Mouse (Mus musculus) intestine, embryonic 15.5 days (tissue): ENCODE results near the gene Sirt7. TPM values are rescaled to one million over a fixed set of nuclear protein-coding genes. Genes with fewer than 3 reads are reported as not detected.
"Not testable (repeated sequence)": the region's sequence is repeated elsewhere in the genome, so short reads cannot be mapped to it uniquely, and the experiment has no call there.

ENCODE experiments used
- ATAC-seq: fragments of 200-750 bp; cut with Nextera tagmentation; 2 replicates; pipeline ENCODE4 v1.8.0; 2017; ENCODE audit warnings: moderate TSS enrichment, moderate library complexity
- H3K27ac ChIP-seq: fragments of 300-500 bp; sonication (generic); 2 replicates; pipeline ENCODE4 v1.5.1; 2015; ENCODE audit warnings: mild to moderate bottlenecking, inconsistent platforms
- H3K27me3 ChIP-seq: fragments of 300-500 bp; sonication (generic); replicated peaks from 2 replicates; pipeline ENCODE4 v1.6.1; 2015; ENCODE audit warnings: inconsistent platforms
- H3K36me3 ChIP-seq: fragments of 300-500 bp; sonication (generic); 2 replicates; pipeline ENCODE4 v1.6.1; 2015; ENCODE audit warnings: inconsistent platforms
- H3K4me1 ChIP-seq: fragments of 300-500 bp; sonication (generic); replicated peaks from 2 replicates; pipeline ENCODE4 v1.6.1; 2015; ENCODE audit warnings: inconsistent platforms
- H3K4me2 ChIP-seq: fragments of 300-500 bp; sonication (generic); replicated peaks from 2 replicates; pipeline ENCODE4 v1.6.1; 2015; ENCODE audit warnings: mild to moderate bottlenecking, inconsistent platforms
- H3K4me3 ChIP-seq: fragments of 300-500 bp; sonication (generic); replicated peaks from 2 replicates; pipeline ENCODE4 v1.5.1; 2015; ENCODE audit warnings: inconsistent platforms
- H3K9ac ChIP-seq: fragments of 300-500 bp; sonication (generic); 2 replicates; pipeline ENCODE4 v1.6.1; 2015; ENCODE audit warnings: inconsistent platforms
- H3K9me3 ChIP-seq: fragments of 300-500 bp; sonication (generic); 2 replicates; pipeline ENCODE4 v1.6.1; 2016; ENCODE audit warnings: inconsistent platforms
- WGBS: fragments of 180-500 bp; shearing (Covaris S2); methylation state at CpG from one replicate; pipeline ENCODE4 v1.1.7; 2015; 5-methylcytosine and 5-hydroxymethylcytosine counted together
- polyA plus RNA-seq: library from polyadenylated mRNA; unstranded; fragments of >200 nt; fragmentation: Nextera tagmentation; extraction: Ambion mirVana; gene quantifications from 2 replicates; pipeline ENCODE4 v1.2.1, GENCODE M21; 2015

Gene Sirt7
- polyA plus RNA-seq, 1 experiment from 2014 or later = 40.1 TPM

GRCm38 (mm10) chr11:120583937-120584336 lies 41.1 kb downstream of the Sirt7 start:
- WGBS = 100% methylated on average over 1 of the region's 1 CpGs
- H3K36me3 ChIP-seq = peaks cover 24% of the 10 kb centered on the region
- H3K9ac ChIP-seq = no peak overlapping the region
- H3K4me3 ChIP-seq = no peak overlapping the region
- no peaks in the 10 kb centered on the region for H3K9me3 ChIP-seq
- peaks cover 15% of the 10 kb centered on the region for H3K4me1 ChIP-seq
- no peak for ATAC-seq
- no peak overlapping the region for H3K27ac ChIP-seq
- no peaks in the 10 kb centered on the region for H3K27me3 ChIP-seq
- no peak overlapping the region for H3K4me2 ChIP-seq

DNA sequence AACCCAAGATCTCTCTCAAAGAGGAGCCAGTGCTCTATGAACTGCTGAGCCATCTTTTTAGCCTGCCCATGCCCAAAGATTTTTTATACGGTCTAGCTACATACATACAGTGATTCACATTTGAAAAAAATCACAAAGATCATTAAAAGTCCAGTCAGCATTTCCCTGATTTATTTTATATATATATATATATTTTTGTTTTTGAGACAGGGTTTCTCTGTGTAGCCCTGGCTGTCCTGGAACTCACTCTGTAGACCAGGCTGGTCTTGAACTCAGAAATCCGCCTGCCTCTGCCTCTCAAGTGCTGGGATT lies 42.1 kb downstream of the Sirt7 start:
- not testable (repeated sequence) for H3K27me3 ChIP-seq, H3K4me2 ChIP-seq, H3K4me3 ChIP-seq, H3K27ac ChIP-seq, ATAC-seq, H3K9ac ChIP-seq, H3K9me3 ChIP-seq
- Histone ChIP-seq H3K36me3 (peaks cover 28% of the 10 kb centered on the region), H3K4me1 (peaks cover 25% of the 10 kb centered on the region)
- 96% methylated on average over 2 of the region's 2 CpGs for WGBS

- Histone ChIP-seq H3K4me2 (peak overlapping the region; percentile 93), H3K36me3 (peaks cover 30% of the 10 kb centered on the region)
Measured at GRCm38 (mm10) chr11:120582268-120582981, 42.6 kb downstream of the Sirt7 start.

DNA sequence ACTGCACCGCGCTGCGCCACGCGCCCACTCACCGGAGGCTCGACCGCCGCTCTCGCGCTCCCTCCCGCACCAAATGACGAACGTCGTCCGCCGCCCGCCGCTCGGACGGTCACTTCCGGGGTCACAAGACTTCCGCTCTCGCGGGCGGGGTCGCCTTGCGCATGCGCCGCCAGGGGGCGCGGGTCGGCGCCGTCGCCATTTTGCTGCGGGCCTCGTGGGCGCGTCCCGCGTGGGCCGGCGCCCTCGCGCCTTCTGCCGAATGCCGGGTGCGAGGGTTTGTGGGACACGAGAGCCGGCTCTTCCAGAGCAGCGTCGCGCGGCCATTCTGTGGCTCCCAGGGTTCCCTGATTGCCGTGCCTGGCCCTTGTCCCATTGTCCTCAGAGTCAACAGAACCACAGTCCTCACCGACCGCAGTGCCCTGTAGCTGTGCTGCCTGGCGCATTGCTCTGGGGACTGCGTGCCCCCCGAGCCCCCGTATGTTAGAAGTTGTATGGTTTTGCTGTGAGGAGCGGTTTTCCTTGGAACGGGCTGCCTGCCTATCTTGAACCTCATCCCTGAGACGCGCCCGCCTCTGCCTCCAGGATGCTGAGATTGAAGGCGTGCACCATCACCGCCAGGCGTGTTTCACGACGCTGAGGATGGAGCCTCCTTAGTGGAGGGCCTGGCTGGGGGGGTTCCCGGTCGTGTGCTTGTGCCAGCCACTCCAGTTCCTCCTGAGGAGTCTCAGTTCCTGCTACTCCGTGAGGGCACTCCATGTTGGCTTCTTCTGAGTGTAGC lies 43.4 kb downstream of the Sirt7 start, which contains the start of gene Arhgdia:
Arhgdia (minus strand) TSS at position 135 of the 778 bp plus-strand sequence.
- H3K36me3 ChIP-seq = peaks cover 27% of the 10 kb centered on the region
- peak within 1 kb of the TSS; percentile 75 for H3K27ac ChIP-seq
- H3K4me3 ChIP-seq = peak within 1 kb of the TSS; percentile 81
- no peaks in the 10 kb centered on the region for H3K27me3 ChIP-seq
- no peaks in the 10 kb centered on the region for H3K9me3 ChIP-seq
- peak; percentile 68 for ATAC-seq
- WGBS = 3% methylated on average over 75 of the region's 75 CpGs
- peaks cover 34% of the 10 kb centered on the region for H3K4me1 ChIP-seq
- H3K4me2 ChIP-seq = peak within 1 kb of the TSS; percentile 93
- peak within 1 kb of the TSS; percentile 95 for H3K9ac ChIP-seq

More at GRCm38 (mm10) chr11:120582268-120582981, 42.6 kb downstream of the Sirt7 start:
- Histone ChIP-seq H3K27me3 (no peaks in the 10 kb centered on the region), H3K4me1 (peaks cover 28% of the 10 kb centered on the region), H3K27ac (peak overlapping the region; percentile 75), H3K9ac (peak overlapping the region; percentile 95), H3K4me3 (peak overlapping the region; percentile 81), H3K9me3 (no peaks in the 10 kb centered on the region)
- ATAC-seq = no peak
- WGBS = 74% methylated on average over 8 of the region's 8 CpGs

- Histone ChIP-seq H3K4me3 (peak overlapping the region; percentile 81), H3K4me2 (peak overlapping the region; percentile 93), H3K27ac (peak overlapping the region; percentile 75), H3K36me3 (peaks cover 24% of the 10 kb centered on the region), H3K9ac (peak overlapping the region; percentile 95), H3K27me3 (no peaks in the 10 kb centered on the region), H3K9me3 (no peaks in the 10 kb centered on the region), H3K4me1 (peaks cover 38% of the 10 kb centered on the region)
- peak; percentile 64 for ATAC-seq
- 2% methylated on average over 37 of the region's 44 CpGs for WGBS
Measured at GRCm38 (mm10) chr11:120580871-120581331, 44.1 kb downstream of the Sirt7 start.

DNA sequence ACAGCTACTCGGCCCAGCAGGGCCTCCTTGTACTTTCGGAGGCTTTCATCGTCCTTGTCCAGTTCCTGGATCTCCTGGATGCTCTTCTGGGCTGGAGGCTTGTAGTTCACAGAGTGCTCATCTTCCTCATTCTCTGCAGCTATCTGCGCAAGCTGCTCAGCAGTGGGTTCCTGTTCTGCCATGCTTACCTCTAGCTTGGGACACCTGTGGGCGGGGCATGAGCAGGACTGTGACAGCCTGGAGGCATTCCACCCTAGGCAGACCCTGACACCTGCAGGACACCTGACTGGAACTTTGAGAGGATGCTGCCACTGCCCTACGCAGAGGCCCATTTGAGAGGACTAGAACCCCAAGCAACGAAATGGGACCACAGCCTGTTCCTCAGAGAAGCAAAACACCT lies 44.9 kb downstream of the Sirt7 start:
- H3K27me3 ChIP-seq = no peaks in the 10 kb centered on the region
- WGBS = 52% methylated on average over 7 of the region's 7 CpGs
- H3K4me1 ChIP-seq = peaks cover 38% of the 10 kb centered on the region
- peak overlapping the region; percentile 93 for H3K4me2 ChIP-seq
- no peaks in the 10 kb centered on the region for H3K9me3 ChIP-seq
- peak overlapping the region; percentile 81 for H3K4me3 ChIP-seq
- peak overlapping the region; percentile 75 for H3K27ac ChIP-seq
- peaks cover 23% of the 10 kb centered on the region for H3K36me3 ChIP-seq
- ATAC-seq = 0 out of 2 replicates have a peak, but pooled peaks have one; percentile 16
- H3K9ac ChIP-seq = peak overlapping the region; percentile 95

DNA sequence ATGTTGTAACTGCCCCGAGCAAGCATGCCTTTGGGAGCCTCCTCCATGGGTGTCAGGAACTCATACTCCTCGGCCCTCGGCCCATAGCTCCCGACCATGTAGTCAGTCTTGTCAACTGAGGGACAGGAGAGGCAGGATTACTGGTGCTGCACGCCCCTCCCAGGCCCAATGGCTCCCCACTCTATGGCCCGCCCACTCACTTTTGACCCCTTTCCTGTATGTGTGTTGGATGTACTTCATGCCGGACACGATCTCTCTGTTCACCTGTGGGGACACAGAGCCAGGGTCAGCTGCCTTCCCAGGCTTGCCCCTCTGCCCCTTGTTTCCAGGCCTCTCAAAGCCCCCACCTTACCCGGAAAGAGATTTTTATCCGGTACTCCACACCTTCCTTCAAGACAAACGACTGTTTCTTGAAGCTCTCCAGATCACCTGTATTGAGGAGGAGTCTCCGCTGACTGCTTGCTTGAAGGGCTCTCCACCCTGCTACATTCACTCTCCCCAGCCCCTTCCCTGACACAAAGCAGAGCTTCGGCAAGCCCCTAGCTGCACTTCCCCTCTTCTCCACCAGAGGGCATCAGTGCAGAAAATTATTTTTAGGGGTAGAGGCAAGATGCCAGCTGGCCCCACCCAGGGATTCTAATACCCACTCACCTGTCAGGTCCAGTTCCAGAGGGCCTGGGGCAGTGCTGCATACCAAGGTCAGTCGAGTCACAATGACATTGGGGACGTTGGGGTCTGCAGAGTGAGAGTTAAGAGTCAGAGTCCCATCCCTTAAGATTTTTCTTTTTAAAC lies 45.5 kb downstream of the Sirt7 start:
- ATAC-seq = no peak
- H3K27ac ChIP-seq = peak overlapping the region; percentile 75; the same call in 1 of the 2 replicates

DNA sequence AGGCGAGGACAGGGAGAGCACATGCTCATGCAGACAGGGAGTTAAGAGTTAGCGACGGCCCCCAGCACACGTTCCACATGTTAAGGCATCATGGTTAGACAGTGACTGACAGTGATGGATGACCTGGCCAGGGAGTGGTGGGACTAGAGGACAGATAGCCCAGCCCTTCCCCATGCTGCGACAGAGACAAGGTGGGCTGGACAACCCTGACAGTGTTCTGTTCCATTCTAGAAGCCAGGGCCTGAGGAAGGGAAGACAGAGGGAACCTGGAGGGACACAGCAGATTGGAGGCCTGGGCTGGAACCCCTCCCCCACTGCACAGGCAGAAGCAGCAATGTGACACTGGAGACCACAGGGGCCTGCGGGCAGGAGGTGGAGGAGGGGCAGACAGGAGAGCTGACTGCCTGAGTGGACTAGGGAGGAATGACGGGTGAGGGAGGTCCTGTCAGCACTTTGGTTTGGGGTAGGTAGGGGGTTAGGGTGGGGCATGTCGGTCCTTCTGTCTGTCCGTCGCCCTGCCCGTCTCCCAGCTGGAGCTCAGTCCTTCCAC lies 46.3 kb downstream of the Sirt7 start:
- peaks cover 19% of the 10 kb centered on the region for H3K36me3 ChIP-seq
- WGBS = 79% methylated on average over 11 of the region's 11 CpGs
- no peak overlapping the region; the same call in 1 of the 2 replicates for H3K9ac ChIP-seq
- no peak for ATAC-seq
- H3K4me3 ChIP-seq = no peak overlapping the region
- H3K27me3 ChIP-seq = no peaks in the 10 kb centered on the region
- peaks cover 43% of the 10 kb centered on the region for H3K4me1 ChIP-seq
- no peaks in the 10 kb centered on the region for H3K9me3 ChIP-seq
- H3K4me2 ChIP-seq = no peak overlapping the region
- no peak overlapping the region; the same call in 1 of the 2 replicates for H3K27ac ChIP-seq

More for the DNA sequence above, 45.5 kb downstream of the Sirt7 start:
- H3K4me1 ChIP-seq = peaks cover 39% of the 10 kb centered on the region
- no peaks in the 10 kb centered on the region for H3K27me3 ChIP-seq
- 50% methylated on average over 15 of the region's 15 CpGs for WGBS
- peak overlapping the region; percentile 95; the same call in 1 of the 2 replicates for H3K9ac ChIP-seq
- H3K4me2 ChIP-seq = peak overlapping the region; percentile 93
- no peaks in the 10 kb centered on the region for H3K9me3 ChIP-seq
- peaks cover 23% of the 10 kb centered on the region for H3K36me3 ChIP-seq
- peak overlapping the region; percentile 81 for H3K4me3 ChIP-seq

- WGBS = 82% methylated on average over 10 of the region's 10 CpGs
- Histone ChIP-seq H3K36me3 (peaks cover 18% of the 10 kb centered on the region), H3K27ac (no peak overlapping the region; the same call in 1 of the 2 replicates), H3K4me2 (no peak overlapping the region), H3K9me3 (no peaks in the 10 kb centered on the region), H3K27me3 (no peaks in the 10 kb centered on the region), H3K4me3 (no peak overlapping the region), H3K4me1 (peaks cover 43% of the 10 kb centered on the region), H3K9ac (peak overlapping the region; percentile 5; the same call in 1 of the 2 replicates)
- ATAC-seq = no peak
Measured at GRCm38 (mm10) chr11:120578024-120578693, 46.9 kb downstream of the Sirt7 start.

- Histone ChIP-seq H3K4me2 (peak overlapping the region; percentile 42), H3K4me1 (peaks cover 43% of the 10 kb centered on the region), H3K36me3 (peaks cover 18% of the 10 kb centered on the region), H3K27ac (peak overlapping the region; percentile 82), H3K9ac (0 out of 2 replicates have a peak overlapping the region, but pooled peaks have one; percentile 14), H3K9me3 (no peaks in the 10 kb centered on the region), H3K27me3 (no peaks in the 10 kb centered on the region), H3K4me3 (no peak overlapping the region)
- no peak for ATAC-seq
- 86% methylated on average over 7 of the region's 7 CpGs for WGBS
Measured at GRCm38 (mm10) chr11:120577211-120578023, 47.6 kb downstream of the Sirt7 start.
